ENCODE assay signal across 8 mouse cellular contexts in the genomic region with DNA sequence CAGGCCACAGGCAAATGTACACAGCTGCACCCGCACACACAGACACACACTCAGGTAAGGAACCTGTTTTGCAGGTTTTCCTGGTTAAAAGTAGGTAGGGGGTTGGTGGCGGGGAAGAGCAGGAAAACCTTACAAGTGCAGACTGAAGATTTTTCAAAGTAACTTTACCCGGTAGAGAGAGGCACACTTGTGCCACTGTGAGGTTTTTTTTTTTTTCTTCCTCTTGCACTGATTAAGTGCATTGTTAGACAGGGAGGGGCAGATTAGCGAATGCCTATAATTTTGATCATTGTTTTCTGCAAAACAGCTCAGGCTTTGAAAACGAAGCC.
A peak's percentile ranks its signal among the peaks of the same experiment; 100 is the strongest.
DNase-seq lines count a peak whose midpoint lies in the region; ATAC-seq and TF ChIP-seq lines count a peak whose summit lies in the region.

No protein-coding gene starts in this region.

- DNase-seq in ES-E14 (ENCODE audit: low read depth, low spot score), result no peak
- peak; percentile 41 for DNase-seq in kidney, adult 2 months
- peak; percentile 50 for DNase-seq in lung, postnatal 10 days
- no peak for DNase-seq in frontal cortex, postnatal 10 days (ENCODE audit: low spot score in 2 of 2)
- DNase-seq in layer of hippocampus, adult 11-12 months (ENCODE audit: low spot score), result no peak
- DNase-seq in adrenal gland, adult 8-10 months, result no peak
- no peak for DNase-seq in cerebellum, adult 2 months

- no peak for TF ChIP-seq POLR2A in kidney, adult 2 months (IDR thresholded peaks at IDR 0.05; ENCODE audit: low read depth, low read length)
- TF ChIP-seq POLR2A in cerebellum, adult 2 months (IDR thresholded peaks at IDR 0.05; ENCODE audit: borderline replicate concordance, insufficient read depth, low read length), result no peak

- H3K9me3 ChIP-seq in ES-E14 (ENCODE audit: control insufficient read depth, insufficient read depth, low read depth, low read length), result no peaks in the 10 kb centered on the region
- H3K9me3 ChIP-seq in embryonic facial prominence, embryonic 12.5 days, result no peaks in the 10 kb centered on the region

- ATAC-seq in embryonic facial prominence, embryonic 12.5 days (ENCODE audit: insufficient number of reproducible peaks, insufficient read depth, low FRiP score, low TSS enrichment), result peak; percentile 78; the same call in 1 of the 2 replicates

- no peak for TF ChIP-seq CTCF in kidney, adult 2 months (conservative IDR thresholded peaks at IDR 0.05; ENCODE audit: insufficient read depth, insufficient read length, low read depth, low read length)
- no peak for TF ChIP-seq CTCF in cerebellum, adult 2 months (IDR thresholded peaks at IDR 0.05; ENCODE audit: borderline replicate concordance, insufficient read depth, low read depth, low read length)

- WGBS in embryonic facial prominence, embryonic 12.5 days, result 6% methylated on average over 5 of the region's 5 CpGs
- 19% methylated on average over 5 of the region's 5 CpGs for WGBS in kidney, adult 2 months
- 22% methylated on average over 5 of the region's 5 CpGs for WGBS in cerebellum, adult 2 months

- H3K36me3 ChIP-seq in ES-E14 (ENCODE audit: control insufficient read depth, insufficient read depth, low read length, poor library complexity, severe bottlenecking), result no peaks in the 10 kb centered on the region
- no peaks in the 10 kb centered on the region for H3K36me3 ChIP-seq in embryonic facial prominence, embryonic 12.5 days
- H3K36me3 ChIP-seq in kidney, adult 2 months (ENCODE audit: control insufficient read depth, insufficient read depth, low read length), result no peaks in the 10 kb centered on the region

- peak overlapping the region; percentile 42 for H3K4me2 ChIP-seq in embryonic facial prominence, embryonic 12.5 days (replicated peaks)

- H3K27ac ChIP-seq in ES-E14 (ENCODE audit: insufficient read depth, low read depth, low read length, poor library complexity, severe bottlenecking), result peak overlapping the region; percentile 33; the same call in 1 of the 2 replicates
- peak overlapping the region; percentile 42; the same call in 1 of the 2 replicates for H3K27ac ChIP-seq in embryonic facial prominence, embryonic 12.5 days
- peak overlapping the region; percentile 1; the same call in 1 of the 2 replicates for H3K27ac ChIP-seq in kidney, adult 2 months (ENCODE audit: insufficient read depth, low read depth, low read length)
- no peak overlapping the region for H3K27ac ChIP-seq in cerebellum, adult 2 months (ENCODE audit: insufficient read depth, low read length)

- H3K9ac ChIP-seq in ES-E14 (ENCODE audit: insufficient read depth, low read depth, low read length, poor library complexity, severe bottlenecking), result no peak overlapping the region
- no peak overlapping the region for H3K9ac ChIP-seq in embryonic facial prominence, embryonic 12.5 days

- in situ Hi-C loops in ES-E14 (cut with MboI; ENCODE audit: low sequenced_read_pairs in 2 of 2, unreplicated experiment in 2 of 2), result no loop called here

- H3K4me3 ChIP-seq in ES-E14 (ENCODE audit: insufficient read depth in 1 of 2, low read depth in 1 of 2, low read length in 2 of 2, poor library complexity in 1 of 2, severe bottlenecking in 1 of 2), result peak overlapping the region; percentile 3 to 30
- peak overlapping the region; percentile 20 for H3K4me3 ChIP-seq in embryonic facial prominence, embryonic 12.5 days
- peak overlapping the region; percentile 39; the same call in 1 of the 2 replicates for H3K4me3 ChIP-seq in kidney, adult 2 months (ENCODE audit: insufficient read depth, low read depth, low read length)
- H3K4me3 ChIP-seq in cerebellum, adult 2 months (replicated peaks; ENCODE audit: insufficient read depth, low read depth, low read length), result no peak overlapping the region

- peaks cover 11 to 15% of the 10 kb centered on the region in 2 experiments for H3K4me1 ChIP-seq in ES-E14 (ENCODE audit: control insufficient read depth in 2 of 2, insufficient read depth in 2 of 2, low read length in 2 of 2, poor library complexity in 1 of 2)
- H3K4me1 ChIP-seq in embryonic facial prominence, embryonic 12.5 days, result peaks cover 24% of the 10 kb centered on the region
- peaks cover 20% of the 10 kb centered on the region for H3K4me1 ChIP-seq in kidney, adult 2 months (ENCODE audit: control insufficient read depth, insufficient read depth, low read length)
- H3K4me1 ChIP-seq in cerebellum, adult 2 months (ENCODE audit: control insufficient read depth, insufficient read depth, low read length), result no peaks in the 10 kb centered on the region

- H3K27me3 ChIP-seq in embryonic facial prominence, embryonic 12.5 days, result no peaks in the 10 kb centered on the region
- H3K27me3 ChIP-seq in kidney, adult 2 months (replicated peaks; ENCODE audit: control insufficient read depth, insufficient read depth, low read length), result no peaks in the 10 kb centered on the region
- H3K27me3 ChIP-seq in cerebellum, adult 2 months (ENCODE audit: control insufficient read depth, insufficient read depth, low read length), result no peaks in the 10 kb centered on the region; the same call in 1 of the 2 replicates

TF ChIP-seq in ES-E14, 5 proteins besides CTCF, POLR2A, EP300 and RAD21:
- peak; percentile 67; the same call in 1 of the 2 replicates for TF ChIP-seq CHD2 (IDR thresholded peaks at IDR 0.05; ENCODE audit: low read depth, low read length)
- TF ChIP-seq ZC3H11A (IDR thresholded peaks at IDR 0.05; ENCODE audit: borderline replicate concordance, low read depth, low read length), result no peak
- TF ChIP-seq ZNF384 (IDR thresholded peaks at IDR 0.05; ENCODE audit: low read depth, low read length), result peak; percentile 87
- no peak for TF ChIP-seq MAFK (IDR thresholded peaks at IDR 0.05; ENCODE audit: insufficient read depth, low read depth, low read length)
- TF ChIP-seq HCFC1 (IDR thresholded peaks at IDR 0.05; ENCODE audit: borderline replicate concordance, insufficient read depth, low read length), result no peak

Comparison
In these comparisons a context has a peak if more than half of its experiments do, and no peak if none do; other contexts are left out.
1. DNase-seq: peak in kidney, adult 2 months (single experiment) and lung, postnatal 10 days (single experiment); none in ES-E14 (single experiment), frontal cortex, postnatal 10 days (0 of 2), layer of hippocampus, adult 11-12 months (single experiment), adrenal gland, adult 8-10 months (single experiment) and cerebellum, adult 2 months (0 of 2).